Mouse (Mus musculus) limb, embryonic 14.5 days (tissue): ENCODE data around the gene AC140267.1. TPM values are rescaled to one million over a fixed set of nuclear protein-coding genes. Genes with fewer than 3 reads are reported as not detected.
A peak's percentile ranks its signal among the peaks of the same experiment; 100 is the strongest.

Experiments
- ATAC-seq: fragments of 200-750 bp; cut with Nextera tagmentation; 2 replicates; pipeline ENCODE4 v1.8.0; 2017; ENCODE audit warnings: low read depth, moderate number of reproducible peaks, moderate TSS enrichment; ENCODE audit not compliant: low FRiP score
- DNase-seq: peaks from one replicate; pipeline ENCODE4 v3.0.0-alpha.2; 2015; ENCODE audit warnings: low spot score
- H3K27ac ChIP-seq: fragments of 300-500 bp; sonication (generic); replicated peaks from 2 replicates; pipeline ENCODE4 v1.5.1; 2014; ENCODE audit warnings: low read depth, mild to moderate bottlenecking, low read length, moderate library complexity, mixed read lengths
- H3K27me3 ChIP-seq: fragments of 300-500 bp; sonication (generic); 2 replicates; pipeline ENCODE4 v1.6.1; 2014; ENCODE audit warnings: low read length, mixed read lengths; ENCODE audit not compliant: control insufficient read depth, insufficient read depth
- H3K36me3 ChIP-seq: fragments of 300-500 bp; sonication (generic); 2 replicates; pipeline ENCODE4 v1.6.1; 2014; ENCODE audit warnings: mild to moderate bottlenecking, low read length, moderate library complexity, mixed read lengths; ENCODE audit not compliant: control insufficient read depth, insufficient read depth
- H3K4me1 ChIP-seq: fragments of 300-500 bp; sonication (generic); 2 replicates; pipeline ENCODE4 v1.6.1; 2014; ENCODE audit warnings: antibody characterized with exemption, low read length, mixed read lengths; ENCODE audit not compliant: control insufficient read depth, insufficient read depth
- H3K4me2 ChIP-seq: fragments of 300-500 bp; sonication (generic); replicated peaks from 2 replicates; pipeline ENCODE4 v1.6.1; 2014; ENCODE audit warnings: low read depth, mild to moderate bottlenecking, low read length, moderate library complexity; ENCODE audit not compliant: severe bottlenecking
- H3K4me3 ChIP-seq: fragments of 300-500 bp; sonication (generic); replicated peaks from 2 replicates; pipeline ENCODE4 v1.5.1; 2014; ENCODE audit warnings: low read length
- H3K9ac ChIP-seq: fragments of 300-500 bp; sonication (generic); 2 replicates; pipeline ENCODE4 v1.6.1; 2014; ENCODE audit warnings: mild to moderate bottlenecking, low read depth, low read length, moderate library complexity; ENCODE audit not compliant: severe bottlenecking
- H3K9me3 ChIP-seq: fragments of 300-500 bp; sonication (generic); 2 replicates; pipeline ENCODE4 v1.6.1; 2016; ENCODE audit warnings: low read length; ENCODE audit not compliant: control insufficient read depth
- POLR2A ChIP-seq: fragments of 200-500 bp; IDR thresholded peaks from 2 replicates; pipeline ENCODE4 v1.8.0; 2012; ENCODE audit warnings: inconsistent platforms, mild to moderate bottlenecking, moderate library complexity, borderline replicate concordance; ENCODE audit not compliant: insufficient read depth, insufficient read length; ENCODE audit errors: extremely low read depth
- WGBS: fragments of 180-500 bp; shearing (Covaris S2); extraction: QIAGEN DNeasy Blood & Tissue Kit; methylation state at CpG from one replicate; pipeline ENCODE4 v1.1.7; 2014; 5-methylcytosine and 5-hydroxymethylcytosine counted together
- polyA plus RNA-seq, 2 experiments: library from polyadenylated mRNA; depleted of rRNA in 1 of 2; stranded (reverse) in 1 of 2; unstranded in 1 of 2; fragments of >200 nt; fragmentation: Nextera tagmentation in 1 of 2; extraction: Ambion mirVana in 1 of 2; gene quantifications; 2 replicates each; pipeline versions ENCODE4 v1.2.1 to v1.2.3; 2012 to 2014

AC140267.1 gene
- polyA plus RNA-seq, 2 experiments, result not detected

DNA sequence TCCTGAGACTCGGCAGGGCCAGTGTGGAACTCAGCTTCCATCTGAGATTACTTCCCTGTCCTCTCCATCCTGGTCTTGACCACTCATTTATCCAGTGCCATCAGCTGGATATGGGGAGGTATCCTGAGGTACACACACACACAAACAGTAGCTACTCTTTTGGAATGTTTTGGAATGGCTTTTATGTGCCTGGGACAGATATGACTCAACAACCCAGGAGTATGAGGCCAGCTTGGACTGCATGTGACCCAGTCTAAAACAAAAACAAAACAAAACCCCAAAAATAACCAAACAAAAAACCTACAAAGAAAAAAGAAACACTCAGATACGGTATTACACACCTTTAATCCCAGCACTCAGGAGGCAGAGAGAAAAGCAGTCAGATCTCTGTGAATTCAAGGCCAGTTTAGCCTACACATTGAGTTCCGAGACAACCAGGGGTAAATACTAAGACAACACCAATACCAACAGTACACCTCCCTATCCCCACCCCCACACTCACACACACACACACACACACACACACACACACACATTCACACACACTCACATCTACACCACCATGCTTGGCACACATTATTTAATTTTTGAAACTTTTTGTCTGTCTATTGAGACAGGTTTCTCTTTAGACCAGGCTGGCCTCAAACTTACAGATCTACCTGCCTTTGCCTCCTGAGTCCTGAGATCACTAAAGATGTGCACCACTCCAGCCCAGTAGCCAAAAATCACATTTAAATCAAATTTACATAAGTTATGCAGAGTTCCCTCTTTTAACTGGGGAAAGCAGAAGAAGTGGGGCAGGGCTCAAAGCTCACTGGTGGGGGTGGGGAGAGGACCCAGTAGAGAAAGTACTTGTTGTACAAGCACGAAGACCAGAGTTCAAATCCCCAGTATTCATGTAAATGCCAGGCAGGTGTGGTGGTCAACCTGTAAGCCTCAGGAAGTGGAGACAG is 15.7 kb upstream of the AC140267.1 start:
- Histone ChIP-seq H3K4me3 (no peak overlapping the region), H3K4me1 (no peaks in the 10 kb centered on the region), H3K36me3 (no peaks in the 10 kb centered on the region; the same call in 1 of the 2 replicates), H3K27me3 (no peaks in the 10 kb centered on the region), H3K27ac (no peak overlapping the region), H3K4me2 (no peak overlapping the region), H3K9ac (no peak overlapping the region), H3K9me3 (no peaks in the 10 kb centered on the region)
- ATAC-seq, result no peak
- DNase-seq, result no peak
- WGBS, result 80% methylated on average over 4 of the region's 4 CpGs
- TF ChIP-seq POLR2A, result no peak

DNA sequence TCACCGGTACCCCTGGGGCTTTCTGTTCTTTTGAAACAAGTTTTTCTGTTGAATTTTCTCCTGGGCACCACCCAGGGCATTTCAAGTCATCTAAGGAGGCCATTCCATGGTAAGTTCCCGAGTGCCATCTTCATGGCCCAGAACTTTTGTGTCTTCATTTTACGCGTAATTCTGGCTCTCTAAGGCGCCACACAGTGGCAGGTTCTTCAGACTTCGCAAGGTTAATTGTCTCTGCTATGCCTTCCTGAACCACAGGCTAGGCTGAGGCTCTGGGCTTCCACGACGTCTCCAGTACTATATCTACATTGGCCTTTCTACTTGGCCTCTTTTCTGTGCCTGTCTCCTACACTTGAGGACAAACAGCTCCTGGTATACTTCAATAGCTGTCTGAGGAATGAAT is 14.6 kb upstream of the AC140267.1 start:
- Histone ChIP-seq H3K9me3 (no peaks in the 10 kb centered on the region), H3K27ac (no peak overlapping the region), H3K4me2 (no peak overlapping the region), H3K4me3 (no peak overlapping the region), H3K9ac (no peak overlapping the region), H3K36me3 (no peaks in the 10 kb centered on the region; the same call in 1 of the 2 replicates), H3K27me3 (no peaks in the 10 kb centered on the region), H3K4me1 (no peaks in the 10 kb centered on the region)
- TF ChIP-seq POLR2A, result no peak
- DNase-seq, result no peak
- 65% methylated on average over 8 of the region's 8 CpGs for WGBS
- ATAC-seq, result no peak

DNA sequence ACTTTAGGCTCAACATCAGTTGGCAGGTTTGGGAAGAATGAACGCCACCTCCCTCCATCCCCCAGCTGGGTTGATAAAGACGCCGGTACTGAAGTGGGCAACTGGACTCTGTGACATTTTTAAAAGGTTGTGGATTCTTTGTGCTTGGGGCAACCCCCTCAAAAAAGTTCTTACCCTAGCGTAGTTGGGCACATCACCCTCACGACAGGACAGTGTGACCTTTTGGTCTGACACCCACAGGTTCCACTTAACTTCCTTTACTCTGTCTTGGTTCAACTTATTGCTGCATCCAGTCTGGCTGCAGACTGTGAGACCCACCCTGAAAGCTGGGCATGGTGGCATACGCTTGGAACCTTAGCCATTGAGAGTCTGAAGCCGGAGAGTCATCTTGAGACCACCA is 11.9 kb upstream of the AC140267.1 start:
- Histone ChIP-seq H3K36me3 (no peaks in the 10 kb centered on the region), H3K4me3 (no peak overlapping the region), H3K9me3 (no peaks in the 10 kb centered on the region), H3K27ac (no peak overlapping the region), H3K9ac (no peak overlapping the region), H3K4me2 (no peak overlapping the region), H3K4me1 (no peaks in the 10 kb centered on the region), H3K27me3 (no peaks in the 10 kb centered on the region)
- ATAC-seq (no peak), DNase-seq (no peak)
- no peak for TF ChIP-seq POLR2A
- 89% methylated on average over 7 of the region's 7 CpGs for WGBS

DNA sequence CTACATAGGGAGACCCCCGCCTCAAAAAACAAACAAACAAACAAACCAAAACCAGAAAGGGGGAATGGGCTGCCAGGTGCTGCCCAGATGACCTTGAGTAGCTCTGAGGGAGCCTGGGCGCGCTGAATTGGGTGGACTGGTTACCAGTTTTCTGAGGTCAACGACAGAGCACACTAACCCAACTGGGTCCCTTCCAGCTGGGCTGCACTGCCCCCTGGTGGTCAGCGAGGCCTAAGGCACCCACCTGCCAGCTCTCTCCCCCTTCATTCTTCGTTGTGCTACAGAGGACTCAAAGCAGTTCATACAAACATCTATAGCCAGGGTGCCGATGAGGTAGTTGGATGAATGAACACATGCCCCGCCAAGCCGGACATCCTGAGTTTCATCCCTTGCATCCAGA is 10.4 kb upstream of the AC140267.1 start:
- no peaks in the 10 kb centered on the region for H3K27me3 ChIP-seq
- H3K4me3 ChIP-seq, result no peak overlapping the region
- WGBS, result 29% methylated on average over 9 of the region's 9 CpGs
- H3K9me3 ChIP-seq, result no peaks in the 10 kb centered on the region
- no peak overlapping the region for H3K4me2 ChIP-seq
- no peaks in the 10 kb centered on the region for H3K36me3 ChIP-seq
- no peaks in the 10 kb centered on the region for H3K4me1 ChIP-seq
- TF ChIP-seq POLR2A, result no peak
- ATAC-seq (no peak; the same call in 1 of the 2 replicates), DNase-seq (peak; percentile 11)
- no peak overlapping the region for H3K9ac ChIP-seq
- H3K27ac ChIP-seq, result no peak overlapping the region

DNA sequence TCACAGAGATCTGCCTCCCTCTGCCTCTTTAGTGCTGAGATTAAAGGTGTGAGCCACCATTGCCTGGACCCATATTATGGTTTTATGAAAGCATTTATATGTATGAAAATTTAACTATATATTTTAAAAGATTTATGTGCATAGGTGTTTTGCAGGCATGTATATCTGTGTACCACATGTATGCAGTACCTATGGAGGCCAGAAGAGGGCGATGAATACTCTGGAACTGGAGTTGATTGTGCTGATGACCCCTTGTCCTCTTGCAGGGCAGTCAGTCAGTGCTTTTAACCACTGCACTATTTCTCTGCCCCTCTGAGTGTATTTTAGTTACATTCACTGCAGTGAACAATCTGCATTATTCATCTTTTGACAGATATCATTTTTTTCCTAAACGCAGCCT is 9.8 kb upstream of the AC140267.1 start:
- ATAC-seq (no peak), DNase-seq (peak; percentile 38)
- no peak overlapping the region for H3K4me3 ChIP-seq
- H3K27ac ChIP-seq, result no peak overlapping the region
- no peaks in the 10 kb centered on the region for H3K36me3 ChIP-seq
- H3K9ac ChIP-seq, result no peak overlapping the region
- H3K9me3 ChIP-seq, result no peaks in the 10 kb centered on the region
- no peaks in the 10 kb centered on the region for H3K27me3 ChIP-seq
- WGBS, result 47% methylated on average over 2 of the region's 2 CpGs
- no peak overlapping the region for H3K4me2 ChIP-seq
- TF ChIP-seq POLR2A, result no peak
- H3K4me1 ChIP-seq, result no peaks in the 10 kb centered on the region
